Mouse (Mus musculus) heart, adult 8-10 months (tissue): ENCODE measurements around the gene Oxa1l. TPM values are rescaled to one million over a fixed set of nuclear protein-coding genes. Genes with fewer than 3 reads are reported as not detected.
A peak's percentile ranks its signal among the peaks of the same experiment; 100 is the strongest.

ENCODE experiments used
- DNase-seq: peaks from one replicate; pipeline ENCODE4 v3.0.0; 2022; ENCODE audit warnings: low spot score
- total RNA-seq, 4 experiments: library from RNA; stranded (reverse); gene quantifications; 2 replicates each; pipeline ENCODE4 v1.2.4; 2022

Oxa1l gene
- total RNA-seq, 4 experiments from 2014 or later: 84.0 to 95.7 (median 84.7) TPM

DNA sequence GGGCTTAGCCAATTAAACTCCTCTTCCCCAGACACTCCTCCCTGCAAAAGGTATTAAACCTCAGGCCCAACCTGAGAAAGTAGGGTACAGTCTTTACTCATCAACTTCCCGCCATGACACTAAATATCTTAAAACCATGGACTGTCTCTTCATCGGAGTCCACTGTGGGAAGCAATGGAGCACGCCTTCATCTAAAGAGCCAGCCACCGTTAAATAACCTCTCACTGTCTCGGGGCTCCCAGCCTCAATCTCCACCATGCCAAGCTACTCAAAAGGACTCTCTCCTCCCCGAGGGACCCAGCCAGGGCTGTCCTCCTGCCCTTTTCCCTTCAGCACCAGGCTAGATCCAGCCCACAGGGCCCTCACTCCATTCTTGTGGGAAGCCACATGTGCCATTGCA lies 10.0 kb downstream of the Oxa1l start:
- DNase-seq: no peak

DNA sequence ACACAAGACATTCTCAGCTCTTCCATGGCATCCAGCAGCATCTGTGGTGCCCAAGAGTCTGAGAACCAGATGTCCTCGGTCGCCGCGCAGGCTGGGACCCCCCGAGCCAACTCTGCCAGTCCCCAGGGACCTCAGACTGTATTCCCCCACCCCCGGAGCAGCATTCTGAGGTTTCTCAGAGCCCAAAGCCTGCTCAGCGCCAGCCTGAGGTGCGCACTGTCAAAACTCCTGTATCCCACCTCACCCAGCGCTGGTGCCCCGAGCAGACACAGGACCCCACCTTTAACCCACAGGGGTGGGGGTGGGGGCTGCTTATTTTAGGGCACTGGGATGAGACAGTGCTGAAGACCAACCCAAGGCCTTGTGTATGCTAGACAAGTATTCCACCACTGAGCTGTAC lies 10.8 kb downstream of the Oxa1l start:
- no peak for DNase-seq

DNA sequence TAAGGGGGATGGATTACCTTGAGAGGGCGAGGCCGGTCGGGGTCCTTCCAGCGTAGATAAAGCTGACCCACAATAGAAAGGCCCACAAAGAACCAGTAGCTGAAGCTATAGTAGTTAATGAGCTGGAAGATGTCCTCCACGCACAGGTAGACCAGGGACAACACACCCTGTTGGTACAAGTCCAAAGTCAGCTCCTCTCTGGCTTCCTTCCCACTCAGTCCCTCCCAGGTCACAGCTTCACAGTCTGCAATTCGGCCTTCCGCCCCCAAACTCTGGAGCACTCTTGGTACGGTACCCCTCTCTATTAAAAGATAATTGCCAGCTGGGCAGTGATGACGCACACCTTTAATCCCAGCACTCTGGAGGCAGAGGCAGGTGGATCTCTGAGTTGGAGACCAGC lies 12.3 kb downstream of the Oxa1l start:
- DNase-seq: no peak

DNA sequence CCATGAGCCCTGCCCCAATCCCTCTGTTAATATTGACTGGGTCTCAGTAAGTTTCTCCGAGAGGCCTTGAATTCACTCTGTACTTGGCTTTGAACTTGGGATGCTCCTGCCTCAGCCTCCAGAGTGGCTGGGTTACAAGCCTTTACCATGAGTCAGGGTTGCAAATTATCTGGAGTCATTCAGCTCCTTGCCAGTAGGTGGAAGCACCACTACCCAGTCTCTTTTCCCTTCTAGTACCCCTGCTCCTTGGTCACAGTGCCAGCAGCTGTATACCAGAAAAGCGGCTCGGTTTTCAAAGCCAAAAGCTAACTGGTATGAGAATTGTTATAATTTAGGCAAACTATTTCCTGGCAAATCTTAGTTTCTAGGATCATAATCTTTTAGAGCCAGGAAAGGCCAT lies 15.3 kb downstream of the Oxa1l start:
- peak; percentile 37 for DNase-seq

DNA sequence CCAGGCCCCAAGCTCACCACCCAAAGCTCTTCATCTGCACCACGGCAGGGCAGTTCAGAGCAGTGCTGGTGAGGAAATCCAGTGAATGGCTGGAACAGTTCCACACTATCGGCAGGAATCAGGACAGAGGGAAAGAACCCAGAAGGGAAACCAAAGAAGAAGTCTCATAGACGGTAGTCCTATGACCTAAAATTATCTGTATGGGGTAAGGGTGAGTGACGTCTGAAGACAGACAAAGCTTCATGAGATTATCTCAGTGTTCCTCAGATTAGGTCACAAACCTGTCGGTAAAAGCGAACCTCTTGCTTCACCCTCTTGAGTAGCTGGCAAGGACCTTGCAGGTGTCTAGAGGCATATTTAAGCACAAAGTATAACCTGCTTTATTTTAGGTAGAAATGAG lies 16.5 kb downstream of the Oxa1l start:
- DNase-seq: no peak

DNA sequence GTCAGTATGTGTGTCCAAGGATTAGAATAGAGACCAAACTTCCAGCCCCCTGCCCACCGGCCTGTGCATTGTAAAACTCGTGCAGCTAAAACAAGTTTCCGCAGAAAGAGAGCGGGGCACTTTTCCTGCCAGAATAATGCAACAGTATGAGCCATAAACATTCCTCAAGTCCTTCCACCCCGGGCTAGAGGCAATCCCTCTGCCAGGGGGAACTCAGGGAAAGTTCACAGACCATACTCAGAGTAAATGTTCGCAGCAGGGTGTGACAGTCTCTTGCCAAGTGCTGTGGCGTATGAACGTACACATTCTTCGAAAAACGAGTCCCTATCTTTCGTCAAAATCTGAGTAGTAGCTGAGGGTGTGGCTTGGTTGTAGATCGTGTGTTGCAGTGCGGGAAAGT lies 18.9 kb downstream of the Oxa1l start:
- DNase-seq: no peak

DNA sequence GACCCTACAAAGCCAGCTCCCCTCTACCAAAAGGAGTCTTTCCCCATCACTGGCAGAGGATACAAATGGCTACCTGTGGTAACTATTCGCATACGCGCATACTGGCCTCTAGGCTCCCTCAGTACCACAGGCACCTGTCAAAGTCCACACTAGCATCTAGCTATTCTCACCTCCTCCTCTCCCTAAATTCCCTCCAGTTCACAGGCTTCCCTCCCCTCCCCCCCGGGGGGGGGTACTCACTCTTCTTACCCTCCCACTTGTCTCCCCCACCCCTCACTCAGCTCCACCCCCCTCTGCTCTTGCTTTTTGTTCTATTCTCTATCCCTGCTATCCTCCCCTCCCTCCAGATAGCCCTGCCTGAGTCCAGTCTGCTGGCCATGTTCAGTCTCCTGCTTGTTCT lies 20.0 kb downstream of the Oxa1l start:
- no peak for DNase-seq

DNA sequence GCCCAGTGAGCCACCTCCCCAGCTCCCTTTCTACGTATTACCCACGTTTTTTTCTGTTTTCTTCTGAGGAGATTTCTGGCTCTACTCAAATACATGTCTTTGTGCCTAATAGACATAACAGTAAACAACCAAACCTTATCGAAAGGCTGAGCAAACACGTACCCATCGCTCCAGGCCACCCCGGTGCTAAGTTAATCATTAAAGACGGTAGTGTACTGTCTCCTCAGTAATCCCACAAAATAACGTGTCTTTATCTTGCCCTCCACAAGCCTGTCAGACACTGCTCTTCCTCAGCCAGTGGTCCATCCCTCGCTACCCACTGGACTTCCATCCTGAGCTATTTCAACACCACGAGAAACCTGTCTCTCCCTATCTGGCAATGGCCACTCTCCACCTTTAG lies 21.2 kb downstream of the Oxa1l start:
- no peak for DNase-seq

DNA sequence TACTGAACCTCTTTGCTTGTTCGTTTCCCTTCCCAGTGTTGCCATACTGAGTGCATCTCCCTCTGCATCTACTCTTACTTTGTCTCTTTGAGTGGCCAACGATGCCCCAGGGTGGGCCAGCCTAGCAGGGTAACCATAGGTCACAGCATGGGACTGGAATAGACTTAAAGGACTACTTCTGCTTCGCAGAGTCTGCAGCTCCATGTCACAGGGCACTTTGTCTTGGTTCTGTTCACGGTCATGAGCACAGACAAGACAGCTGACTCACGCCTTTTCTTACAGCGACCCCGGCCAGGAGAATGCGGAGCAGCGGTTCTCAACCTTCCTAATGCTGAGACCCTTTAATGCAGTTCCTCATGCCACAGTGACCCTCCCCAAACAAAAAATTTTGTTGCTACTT lies 22.0 kb downstream of the Oxa1l start:
- no peak for DNase-seq

DNA sequence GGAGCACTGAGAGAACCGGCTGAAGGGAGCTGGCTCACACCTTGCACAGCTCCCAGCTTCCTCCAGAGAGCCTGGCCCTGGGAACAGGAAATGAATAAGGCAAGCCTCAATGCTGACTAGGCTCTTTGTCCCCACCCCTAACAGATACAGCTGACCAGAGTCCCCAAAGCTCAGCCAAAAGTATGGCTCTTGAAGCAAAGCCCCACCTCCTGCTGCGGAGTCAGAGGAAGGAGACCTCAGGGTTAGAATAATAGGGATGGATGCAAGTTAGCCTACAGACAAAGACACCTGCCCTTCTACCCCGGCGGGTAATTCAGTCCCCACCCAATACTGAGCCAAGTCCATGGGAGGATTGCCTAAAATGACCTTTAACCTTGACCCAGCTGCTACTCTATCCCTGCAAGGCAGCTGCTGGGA lies 22.7 kb downstream of the Oxa1l start:
- peak; percentile 47 for DNase-seq

DNA sequence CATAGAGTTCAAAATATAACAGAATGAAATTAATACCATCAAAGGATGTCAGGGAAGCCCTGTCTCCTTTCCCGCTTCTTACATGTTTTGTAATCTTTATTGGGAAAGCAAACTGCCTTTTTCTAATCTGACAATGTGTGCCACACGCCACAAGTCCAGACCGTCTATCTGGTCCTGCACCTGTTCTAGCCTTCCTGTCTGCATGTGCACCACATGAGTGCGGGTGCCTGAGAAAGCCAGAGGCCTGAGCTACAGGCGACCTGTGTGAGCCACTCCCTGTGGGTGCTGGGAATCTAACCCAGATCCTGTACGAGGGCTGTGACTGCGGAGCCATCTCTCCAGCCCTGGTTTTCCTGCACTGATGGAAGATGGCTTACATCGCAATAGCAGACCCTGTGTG lies 23.8 kb downstream of the Oxa1l start:
- DNase-seq: no peak

DNA sequence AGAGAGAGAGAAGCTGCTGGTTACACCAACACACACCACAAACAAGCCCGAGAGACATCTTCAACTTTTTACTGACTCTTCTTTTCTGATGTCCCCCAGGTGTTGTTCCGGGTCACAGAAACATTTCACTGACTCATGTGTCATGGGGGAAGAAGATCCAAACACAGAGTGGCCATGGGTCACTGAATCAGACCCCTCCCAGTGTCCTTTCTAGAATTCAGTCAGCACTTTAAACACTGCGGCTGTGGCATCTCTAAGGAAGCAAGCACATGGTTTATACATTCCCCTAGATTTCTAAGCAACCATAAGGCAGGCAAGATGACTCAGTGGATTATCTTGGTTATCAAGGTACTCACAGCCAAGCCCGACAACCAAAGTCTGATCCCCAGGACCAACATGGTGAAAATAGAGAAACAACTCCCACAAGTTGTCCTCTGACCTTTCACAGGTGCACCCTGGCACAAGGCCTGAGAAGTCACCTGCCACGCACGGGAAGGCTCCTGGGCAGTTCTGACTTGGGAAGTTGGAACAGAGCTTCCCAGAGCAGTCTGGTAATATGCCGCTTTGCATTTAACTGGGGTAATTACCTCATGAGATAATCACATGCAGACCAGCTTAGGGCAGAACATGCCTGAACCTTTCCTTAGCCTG lies 25.5 kb downstream of the Oxa1l start:
- no peak for DNase-seq

DNA sequence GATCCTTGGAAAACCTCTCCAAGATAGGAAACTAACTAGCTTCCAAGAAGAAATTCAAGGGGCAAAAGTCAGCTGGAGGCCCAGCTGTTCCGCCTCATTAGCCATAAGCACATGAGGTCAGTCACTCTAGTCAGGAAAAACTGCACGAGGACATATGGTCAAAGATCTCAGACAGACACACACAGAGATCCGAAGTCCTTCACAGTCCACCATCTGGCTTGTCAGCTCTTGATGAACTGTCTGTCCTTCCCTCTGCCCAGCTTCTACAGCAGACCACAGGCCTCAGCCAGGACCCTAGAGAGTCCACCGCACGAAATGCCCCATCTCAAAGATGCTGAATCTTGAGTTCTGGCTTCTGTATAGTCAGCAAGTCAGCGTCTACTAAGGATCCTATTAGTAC lies 26.9 kb downstream of the Oxa1l start:
- no peak for DNase-seq

DNA sequence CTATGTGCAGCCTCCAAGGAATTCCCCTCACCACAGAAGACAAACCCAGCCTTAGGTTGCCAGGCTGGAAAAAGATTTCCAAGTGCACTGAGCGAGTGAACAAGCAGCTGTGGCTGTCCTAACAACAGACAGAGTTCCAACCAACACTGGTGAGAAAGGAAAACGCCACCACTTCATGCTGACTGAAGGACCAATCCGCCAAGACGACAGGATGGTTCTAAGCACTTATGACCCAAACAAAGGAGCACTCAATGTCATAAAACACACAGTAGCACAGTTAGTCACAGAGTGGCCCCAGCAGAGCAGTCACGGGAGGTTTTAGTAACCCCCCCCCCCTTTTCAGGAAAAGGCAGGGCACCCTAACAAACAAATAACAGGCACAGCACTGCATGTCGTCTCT lies 30.2 kb downstream of the Oxa1l start:
- no peak for DNase-seq

DNA sequence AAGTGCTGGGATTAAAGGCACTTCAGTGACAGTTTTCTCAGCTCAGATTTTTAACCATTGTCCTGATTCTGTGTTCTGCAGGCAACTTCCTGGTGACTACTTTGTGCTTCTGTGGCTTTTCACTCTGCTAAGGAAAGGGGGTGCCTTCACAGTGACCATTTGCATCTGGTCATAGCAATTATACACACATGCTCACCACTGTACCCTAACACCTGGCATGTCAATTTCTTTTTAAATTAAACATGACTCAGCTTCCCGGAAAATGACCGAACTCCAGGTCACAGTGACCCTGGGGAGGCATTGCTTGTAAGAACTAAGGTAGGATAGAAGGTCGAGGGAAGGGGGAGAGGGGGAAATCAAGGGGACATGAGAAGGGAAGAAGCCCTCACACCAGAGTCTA lies 33.2 kb downstream of the Oxa1l start:
- DNase-seq: no peak

DNA sequence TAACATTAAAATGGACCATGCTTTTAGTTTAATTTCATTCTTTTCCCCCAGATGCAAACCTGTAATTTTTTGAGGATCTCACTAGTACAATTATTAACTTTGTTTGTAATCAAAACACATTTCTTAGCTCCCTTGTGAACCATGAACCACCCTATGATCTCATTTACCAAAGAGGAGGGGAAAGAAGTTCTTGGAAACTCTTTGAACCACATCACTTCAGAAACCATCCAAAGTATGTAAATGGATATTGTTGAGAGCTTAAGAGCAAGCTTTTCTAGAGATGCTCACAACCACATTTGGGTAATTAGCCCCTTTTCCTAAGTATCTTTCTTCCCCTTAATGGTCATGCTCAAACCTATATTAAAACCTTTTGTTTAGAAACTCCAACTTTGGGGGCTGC lies 33.7 kb downstream of the Oxa1l start:
- DNase-seq: no peak

DNA sequence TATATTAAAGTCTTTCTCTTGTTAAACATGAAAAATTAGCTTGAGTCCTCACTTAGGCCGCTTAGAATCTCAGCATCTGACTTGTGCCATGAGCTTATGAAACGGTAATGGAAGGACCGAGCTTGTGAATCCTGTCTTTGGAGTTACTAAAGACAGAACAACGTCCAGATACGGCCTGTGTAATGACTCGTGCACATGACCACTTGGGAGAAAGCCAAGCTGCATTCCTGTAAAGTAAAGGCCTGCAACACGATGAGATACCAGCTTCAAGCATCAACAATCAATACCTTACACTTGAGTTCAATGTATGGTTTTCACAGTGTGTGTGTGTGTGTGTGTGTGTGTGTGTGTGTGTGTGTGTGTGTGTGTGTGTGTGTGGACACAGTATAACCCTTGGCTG lies 36.1 kb downstream of the Oxa1l start:
- no peak for DNase-seq

DNA sequence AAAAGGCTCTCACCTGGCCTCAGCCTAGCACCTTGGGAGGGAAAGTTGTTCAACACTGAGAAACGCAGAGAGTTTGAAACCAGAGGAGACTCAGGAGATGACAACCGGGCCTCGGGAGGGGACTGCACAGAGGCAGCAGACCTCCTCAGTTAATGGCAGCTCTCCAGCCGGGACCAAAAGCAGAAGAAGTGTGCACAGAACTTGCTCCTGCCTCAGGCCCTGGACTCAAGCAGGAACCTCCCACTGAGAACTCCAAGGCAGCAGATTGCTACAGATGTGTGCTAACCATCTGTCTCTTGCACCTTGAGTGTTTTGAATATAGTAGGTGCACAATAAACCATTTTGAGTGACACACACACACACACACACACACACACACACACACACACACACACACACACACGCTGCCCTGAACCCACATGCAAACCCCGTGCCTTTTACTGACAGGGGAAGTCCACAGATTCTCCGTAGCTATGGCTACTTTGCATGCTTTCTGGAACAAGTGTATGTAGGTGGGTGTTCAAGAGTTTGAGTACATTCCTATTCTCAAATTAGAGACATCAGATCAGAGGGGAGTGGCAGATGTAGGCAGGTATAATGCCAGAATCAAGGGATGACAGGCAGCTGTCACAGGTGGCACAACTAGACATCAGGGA lies 37.4 kb downstream of the Oxa1l start:
- no peak for DNase-seq

DNA sequence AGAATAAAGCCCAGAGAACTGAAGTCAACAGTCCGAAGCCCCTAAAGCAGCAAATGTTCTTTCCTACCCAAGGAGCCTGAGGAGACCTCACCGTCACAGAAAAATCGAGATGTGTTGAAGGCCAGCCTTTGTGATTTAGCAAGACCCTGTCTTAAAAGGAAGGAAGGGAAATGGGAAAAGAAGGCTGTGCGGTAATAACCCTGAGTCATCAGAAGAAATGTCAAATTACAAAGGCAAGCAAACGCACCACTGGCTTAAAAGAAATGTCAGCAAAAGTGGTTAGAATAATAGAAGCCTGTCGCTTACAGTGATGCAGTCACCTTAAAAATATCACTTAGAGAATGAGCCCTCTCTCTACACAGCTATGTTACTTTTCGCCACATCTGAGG lies 37.9 kb downstream of the Oxa1l start:
- no peak for DNase-seq

DNA sequence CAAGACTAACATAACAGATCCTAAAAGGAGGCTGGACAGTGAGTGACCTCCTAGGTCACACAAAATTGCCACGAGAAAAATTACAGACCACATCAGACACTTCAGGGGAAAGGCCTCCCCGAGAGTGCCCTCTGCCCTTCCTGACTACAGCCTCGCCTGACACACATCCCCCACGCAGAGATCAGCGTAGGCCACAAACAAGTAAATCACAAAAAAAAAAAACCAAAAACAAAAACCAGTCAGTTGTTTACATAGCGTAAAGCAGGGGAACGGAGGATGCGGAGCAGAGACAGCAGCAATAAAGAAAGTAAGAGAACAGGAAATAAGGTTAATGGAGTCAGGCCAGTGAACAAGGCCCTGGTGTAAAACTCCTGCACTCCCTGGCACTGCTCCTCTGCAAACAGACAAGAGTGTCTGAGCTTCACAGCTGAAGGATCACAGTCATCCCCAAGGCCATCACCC lies 38.3 kb downstream of the Oxa1l start:
- DNase-seq: no peak

DNA sequence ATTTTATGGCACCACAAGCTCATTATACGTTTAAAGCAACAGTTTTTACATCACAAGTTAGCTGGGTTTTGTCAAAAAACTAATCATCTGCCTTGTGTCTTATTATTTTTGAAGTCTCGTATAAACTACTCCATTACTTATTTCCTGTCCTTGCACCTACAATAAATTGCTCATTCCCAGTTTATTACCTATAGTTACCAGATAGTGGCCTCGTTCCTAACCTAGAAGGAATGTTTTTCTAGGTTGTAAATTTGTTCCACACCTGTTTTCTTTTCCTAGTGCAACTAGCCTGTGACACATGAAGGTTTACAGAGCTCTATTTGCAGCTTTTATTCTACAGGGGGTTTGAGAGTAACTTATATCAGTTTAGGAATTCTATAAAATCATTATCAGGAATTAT lies 41.1 kb downstream of the Oxa1l start:
- no peak for DNase-seq

DNA sequence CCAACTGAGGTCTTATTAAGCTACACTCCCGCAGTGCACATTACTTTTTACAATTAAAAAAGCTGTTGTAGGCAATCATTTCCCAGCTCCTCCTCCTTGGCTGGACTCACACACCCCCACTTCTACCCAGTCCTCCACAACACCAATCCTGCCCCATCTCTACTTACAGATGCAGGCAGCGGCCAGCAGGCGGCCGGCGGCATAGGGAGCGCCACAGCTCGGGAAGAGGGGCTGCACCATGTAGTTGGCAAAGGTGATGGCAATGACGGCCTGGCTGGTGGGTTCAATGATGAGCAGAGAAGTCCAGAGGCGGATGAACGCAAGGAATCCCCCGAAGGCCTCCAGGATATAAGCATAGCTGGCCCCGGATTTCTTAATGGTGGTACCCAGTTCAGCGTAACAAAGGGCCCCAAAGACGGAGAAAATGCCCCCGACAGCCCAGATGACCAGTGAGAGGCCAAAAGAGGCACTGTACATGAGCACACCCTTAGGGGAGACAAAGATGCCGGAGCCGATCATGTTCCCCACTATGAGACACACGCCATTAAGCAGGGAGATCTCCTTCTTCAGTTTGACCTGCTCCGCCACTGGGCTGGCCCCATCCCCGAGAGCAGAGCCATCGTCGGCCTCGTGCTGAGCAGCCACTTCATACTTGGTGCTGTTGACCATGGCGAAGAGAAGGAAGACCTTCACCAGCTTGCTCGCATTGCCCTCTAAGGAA lies 47.9 kb downstream of the Oxa1l start:
- no peak for DNase-seq

DNA sequence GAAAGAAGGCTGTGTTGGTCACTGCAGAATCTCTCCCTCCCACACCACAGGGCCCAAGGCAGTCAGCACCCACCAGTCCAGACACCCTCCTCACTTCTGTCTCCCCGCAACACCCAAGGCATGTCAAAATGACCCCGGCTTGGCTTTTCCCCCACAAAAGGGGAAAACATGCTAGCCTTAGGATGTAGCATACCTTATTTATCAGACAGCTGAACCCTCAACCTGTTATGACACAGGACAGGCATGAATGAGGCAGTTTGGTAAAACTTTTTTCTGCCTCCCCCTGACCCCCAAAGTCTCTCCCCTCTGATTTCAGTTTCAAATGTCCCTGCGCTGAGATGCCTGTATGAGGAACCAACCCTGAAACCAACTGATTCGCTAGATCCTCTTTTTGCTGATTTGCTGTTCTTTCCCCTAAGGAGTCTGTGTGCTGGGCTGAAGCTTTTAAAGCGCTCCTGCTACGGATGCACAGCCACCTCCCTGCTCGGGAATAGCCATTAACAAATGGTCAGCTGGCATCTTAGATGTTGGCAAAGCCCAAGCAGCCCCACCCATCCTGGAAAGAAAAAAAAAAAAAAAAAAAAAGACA lies 48.5 kb downstream of the Oxa1l start:
- no peak for DNase-seq
